ENCODE assay signal across 13 mouse cellular contexts in the genomic region with DNA sequence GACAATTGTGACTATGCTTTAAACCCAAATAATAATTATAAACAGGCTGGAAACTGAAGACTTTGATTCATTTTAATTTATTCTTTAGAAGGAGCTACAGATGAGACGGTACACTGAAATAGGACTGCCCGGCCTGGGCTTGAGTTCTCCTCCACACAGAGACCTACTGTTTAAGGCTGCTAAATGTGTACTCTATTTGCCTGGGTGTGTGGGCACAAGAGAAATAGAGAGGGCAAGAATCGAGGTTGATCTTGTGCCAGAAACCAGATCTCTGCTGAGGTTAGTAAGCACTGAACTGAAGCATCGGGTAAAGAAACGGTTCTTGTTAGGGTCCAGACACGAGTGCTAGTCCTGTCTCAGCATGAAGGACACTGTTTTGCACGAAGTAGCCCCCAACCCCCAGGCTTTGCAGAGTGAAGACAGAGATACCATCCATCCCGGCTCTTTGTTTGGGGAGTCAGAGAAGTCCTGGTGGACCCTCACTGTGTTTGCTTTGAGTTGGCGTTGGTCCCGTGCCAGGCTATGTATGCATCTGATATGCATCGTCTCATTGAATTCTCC.
A peak's percentile ranks its signal among the peaks of the same experiment; 100 is the strongest.
DNase-seq lines count a peak whose midpoint lies in the region; ATAC-seq and TF ChIP-seq lines count a peak whose summit lies in the region.
"Had no signal": no experiment of that assay in that cellular context is flagged by ENCODE, and none has a peak within 500 bp of the region (broad histone marks: within the 10 kb centered on the region; RNA-seq: fewer than 3 reads in every experiment).

No protein-coding gene starts in this region.

- peak overlapping the region; percentile 60 for H3K27ac ChIP-seq in gastrocnemius, adult 2 months
- peak overlapping the region; percentile 62; the same call in 1 of the 2 replicates for H3K27ac ChIP-seq in lung, embryonic 14.5 days (ENCODE audit: low read depth)
- H3K27ac ChIP-seq in embryonic facial prominence, embryonic 10.5 days (replicated peaks) = 0 out of 2 replicates have a peak overlapping the region, but pooled peaks have one; percentile 3
- peak overlapping the region; percentile 73 for H3K27ac ChIP-seq in limb, embryonic 14.5 days (replicated peaks; ENCODE audit: low read depth, low read length)
- H3K27ac ChIP-seq: midbrain, embryonic 12.5 days had no signal

- TF ChIP-seq CTCF in gastrocnemius, adult 2 months (IDR thresholded peaks at IDR 0.05) = no peak
- no peak for TF ChIP-seq CTCF in lung, embryonic 14.5 days (IDR thresholded peaks at IDR 0.05; ENCODE audit: low read depth)

- H3K4me1 ChIP-seq in lung, embryonic 14.5 days (ENCODE audit: insufficient read depth) = peaks cover 48% of the 10 kb centered on the region
- H3K4me1 ChIP-seq in embryonic facial prominence, embryonic 10.5 days = peaks cover 71% of the 10 kb centered on the region
- peaks cover 51% of the 10 kb centered on the region for H3K4me1 ChIP-seq in limb, embryonic 14.5 days (ENCODE audit: control insufficient read depth, insufficient read depth, low read length)

- no peak for TF ChIP-seq POLR2A in limb, embryonic 14.5 days (IDR thresholded peaks at IDR 0.05; ENCODE audit: borderline replicate concordance, extremely low read depth, insufficient read depth, insufficient read length)

- H3K4me3 ChIP-seq in gastrocnemius, adult 2 months = no peak overlapping the region
- no peak overlapping the region for H3K4me3 ChIP-seq in lung, embryonic 14.5 days (ENCODE audit: low read depth, low read length)
- no peak overlapping the region for H3K4me3 ChIP-seq in embryonic facial prominence, embryonic 10.5 days
- H3K4me3 ChIP-seq in limb, embryonic 14.5 days (replicated peaks; ENCODE audit: low read length) = no peak overlapping the region
- H3K4me3 ChIP-seq: midbrain, embryonic 12.5 days had no signal

- WGBS in lung, embryonic 14.5 days = 42% methylated on average over 11 of the region's 11 CpGs
- WGBS in embryonic facial prominence, embryonic 10.5 days = 74% methylated on average over 11 of the region's 11 CpGs
- WGBS in limb, embryonic 14.5 days = 69% methylated on average over 11 of the region's 11 CpGs

- ATAC-seq in lung, embryonic 14.5 days (ENCODE audit: insufficient read depth) = no peak
- no peak for ATAC-seq in limb, embryonic 14.5 days (ENCODE audit: low FRiP score, low read depth)
- ATAC-seq: Patski had no signal

- H3K36me3 ChIP-seq in lung, embryonic 14.5 days (ENCODE audit: insufficient read depth) = no peaks in the 10 kb centered on the region
- H3K36me3 ChIP-seq in embryonic facial prominence, embryonic 10.5 days (replicated peaks) = 0 out of 2 replicates have a peak, but pooled peaks cover 11% of the 10 kb centered on the region
- no peaks in the 10 kb centered on the region for H3K36me3 ChIP-seq in limb, embryonic 14.5 days (ENCODE audit: control insufficient read depth, insufficient read depth, low read length)
- H3K36me3 ChIP-seq: midbrain, embryonic 12.5 days had no signal

- peak overlapping the region; percentile 31; the same call in 1 of the 2 replicates for H3K4me2 ChIP-seq in lung, embryonic 14.5 days
- H3K4me2 ChIP-seq in limb, embryonic 14.5 days (replicated peaks; ENCODE audit: low read depth, low read length, severe bottlenecking) = no peak overlapping the region; the same call in 1 of the 2 replicates
- H3K4me2 ChIP-seq: midbrain, embryonic 12.5 days had no signal

- no peaks in the 10 kb centered on the region for H3K27me3 ChIP-seq in lung, embryonic 14.5 days (ENCODE audit: insufficient read depth, low read length)
- no peaks in the 10 kb centered on the region for H3K27me3 ChIP-seq in embryonic facial prominence, embryonic 10.5 days (replicated peaks; ENCODE audit: low read depth, poor library complexity, severe bottlenecking)
- no peaks in the 10 kb centered on the region for H3K27me3 ChIP-seq in limb, embryonic 14.5 days (ENCODE audit: control insufficient read depth, insufficient read depth, low read length)
- H3K27me3 ChIP-seq: midbrain, embryonic 12.5 days; Patski had no signal

- no peaks in the 10 kb centered on the region for H3K9me3 ChIP-seq in lung, embryonic 14.5 days (ENCODE audit: low read depth, low read length)
- no peaks in the 10 kb centered on the region for H3K9me3 ChIP-seq in embryonic facial prominence, embryonic 10.5 days
- no peaks in the 10 kb centered on the region for H3K9me3 ChIP-seq in limb, embryonic 14.5 days (ENCODE audit: control insufficient read depth, low read length)
- H3K9me3 ChIP-seq: midbrain, embryonic 12.5 days had no signal

- no peak for DNase-seq in gastrocnemius, adult 2 months
- no peak for DNase-seq in gastrocnemius, adult 8-10 months (ENCODE audit: low spot score in 2 of 2)
- DNase-seq in lung, embryonic 14.5 days = peak; percentile 46
- DNase-seq in lung, postnatal 10 days = no peak
- no peak for DNase-seq in embryonic facial prominence, embryonic 10.5 days (ENCODE audit: low spot score)
- peak; percentile 57 for DNase-seq in limb, embryonic 14.5 days (ENCODE audit: low spot score)
- no peak for DNase-seq in urinary bladder, adult 18-20 months (ENCODE audit: low spot score in 2 of 2)
- DNase-seq in liver = no peak
- DNase-seq: embryo, embryonic 11 days; kidney, adult 8-10 months; thymus, postnatal 14 days had no signal

- no peak overlapping the region for H3K9ac ChIP-seq in lung, embryonic 14.5 days
- no peak overlapping the region for H3K9ac ChIP-seq in limb, embryonic 14.5 days (ENCODE audit: low read depth, low read length, severe bottlenecking)
- H3K9ac ChIP-seq: midbrain, embryonic 12.5 days had no signal

- intact Hi-C loops in gastrocnemius, adult 2 months (cut with DNase I) = no loop called here

Comparison
In these comparisons a context has a peak if more than half of its experiments do, and no peak if none do; other contexts are left out.
1. DNase-seq: peak in lung, embryonic 14.5 days (single experiment) and limb, embryonic 14.5 days (single experiment); none in gastrocnemius, adult 2 months (single experiment), gastrocnemius, adult 8-10 months (0 of 2), lung, postnatal 10 days (single experiment), embryonic facial prominence, embryonic 10.5 days (single experiment), urinary bladder, adult 18-20 months (0 of 2) and liver (single experiment).
2. H3K27ac ChIP-seq: peak in every context shown above with its lines; median percentile 73 in limb, embryonic 14.5 days; 62 in lung, embryonic 14.5 days; 60 in gastrocnemius, adult 2 months; 3 in embryonic facial prominence, embryonic 10.5 days.